Mouse (Mus musculus) testis, adult 2 months (tissue): ENCODE results near the gene Gpc6.

Experiments used
- CTCF ChIP-seq: fragments of 200-500 bp; IDR thresholded peaks from 2 replicates; pipeline ENCODE4 v1.5.1; 2012; ENCODE audit warnings: low read depth, mild to moderate bottlenecking, inconsistent platforms, low read length, moderate library complexity; ENCODE audit not compliant: control insufficient read depth, insufficient read depth, insufficient replicate concordance
- POLR2A ChIP-seq: fragments of 200-500 bp; IDR thresholded peaks from 2 replicates; pipeline ENCODE4 v1.6.1; 2012; ENCODE audit warnings: low read depth, mild to moderate bottlenecking, inconsistent platforms, low read length, moderate library complexity; ENCODE audit not compliant: control insufficient read depth

DNA sequence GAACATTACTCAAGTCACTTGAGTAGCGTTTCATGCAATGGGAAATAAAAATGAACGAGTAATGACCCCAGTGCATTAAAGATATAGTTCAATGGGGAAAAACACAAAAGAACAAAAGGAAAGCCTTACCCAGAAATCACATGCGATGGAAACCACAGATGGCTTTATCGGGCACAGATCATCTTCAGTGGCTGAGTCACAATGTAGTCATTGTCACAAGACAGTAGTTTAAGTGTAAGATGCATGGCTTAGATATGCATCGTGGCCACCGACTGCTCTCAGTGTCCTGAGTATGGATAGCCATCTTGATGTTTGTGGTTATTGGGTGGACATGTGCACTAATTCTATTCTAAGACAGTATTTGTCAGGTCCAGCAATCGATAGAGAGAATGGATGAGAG, 601.9 kb downstream of the Gpc6 start:
- no peak for TF ChIP-seq CTCF
- TF ChIP-seq POLR2A, result no peak
